Mouse (Mus musculus): Measurements from ENCODE around the gene Exoc3. TPM values are rescaled to one million over a fixed set of nuclear protein-coding genes. Genes with fewer than 3 reads are reported as not detected.

Gene Exoc3
- polyA plus RNA-seq, 1 experiment from 2014 or later, result 50.2 TPM

- Histone ChIP-seq H3K4me1 (replicated peaks; ENCODE audit: control insufficient read depth, insufficient read depth, low read length) (no peaks in the 10 kb centered on the region), H3K9me3 (ENCODE audit: control insufficient read depth, low read length) (no peaks in the 10 kb centered on the region), H3K4me3 (ENCODE audit: low read depth, low read length) (no peak overlapping the region), H3K36me3 (ENCODE audit: control insufficient read depth, insufficient read depth, low read length) (no peaks in the 10 kb centered on the region), H3K27me3 (replicated peaks; ENCODE audit: control insufficient read depth, insufficient read depth, low read length) (no peaks in the 10 kb centered on the region), H3K27ac (ENCODE audit: low read depth, low read length) (no peak overlapping the region), H3K9ac (ENCODE audit: low read depth, low read length) (no peak overlapping the region), H3K4me2 (no peak overlapping the region)
- DNase-seq (ENCODE audit: low spot score), result no peak
- WGBS, result 68% methylated on average over 2 of the region's 2 CpGs
- ATAC-seq (replicated peaks; ENCODE audit: low FRiP score), result peak; percentile 76
Measured at GRCm38 (mm10) chr13:74147327-74147726, 61.2 kb downstream of the Exoc3 start.

- Histone ChIP-seq H3K27ac (ENCODE audit: low read depth, low read length) (no peak overlapping the region), H3K4me1 (replicated peaks; ENCODE audit: control insufficient read depth, insufficient read depth, low read length) (no peaks in the 10 kb centered on the region), H3K9ac (ENCODE audit: low read depth, low read length) (no peak overlapping the region), H3K9me3 (ENCODE audit: control insufficient read depth, low read length) (no peaks in the 10 kb centered on the region), H3K4me3 (ENCODE audit: low read depth, low read length) (no peak overlapping the region), H3K27me3 (replicated peaks; ENCODE audit: control insufficient read depth, insufficient read depth, low read length) (no peaks in the 10 kb centered on the region), H3K4me2 (no peak overlapping the region), H3K36me3 (ENCODE audit: control insufficient read depth, insufficient read depth, low read length) (no peaks in the 10 kb centered on the region)
- WGBS, result 87% methylated on average over 3 of the region's 3 CpGs
- no peak for ATAC-seq (replicated peaks; ENCODE audit: low FRiP score)
- no peak for DNase-seq (ENCODE audit: low spot score)
Measured at GRCm38 (mm10) chr13:74145983-74146622, 62.4 kb downstream of the Exoc3 start.

- Histone ChIP-seq H3K36me3 (ENCODE audit: control insufficient read depth, insufficient read depth, low read length) (no peaks in the 10 kb centered on the region), H3K27ac (ENCODE audit: low read depth, low read length) (no peak overlapping the region), H3K9ac (ENCODE audit: low read depth, low read length) (no peak overlapping the region), H3K4me2 (no peak overlapping the region), H3K27me3 (replicated peaks; ENCODE audit: control insufficient read depth, insufficient read depth, low read length) (no peaks in the 10 kb centered on the region), H3K4me3 (ENCODE audit: low read depth, low read length) (no peak overlapping the region), H3K9me3 (ENCODE audit: control insufficient read depth, low read length) (no peaks in the 10 kb centered on the region), H3K4me1 (replicated peaks; ENCODE audit: control insufficient read depth, insufficient read depth, low read length) (no peaks in the 10 kb centered on the region)
- DNase-seq (ENCODE audit: low spot score) (no peak), ATAC-seq (replicated peaks; ENCODE audit: low FRiP score) (no peak)
- 66% methylated on average over 7 of the region's 7 CpGs for WGBS
Measured at GRCm38 (mm10) chr13:74144120-74144884, 64.2 kb downstream of the Exoc3 start.

- Histone ChIP-seq H3K27ac (ENCODE audit: low read depth, low read length) (no peak overlapping the region), H3K4me3 (ENCODE audit: low read depth, low read length) (no peak overlapping the region), H3K36me3 (ENCODE audit: control insufficient read depth, insufficient read depth, low read length) (no peaks in the 10 kb centered on the region), H3K9me3 (ENCODE audit: control insufficient read depth, low read length) (no peaks in the 10 kb centered on the region), H3K4me2 (no peak overlapping the region), H3K4me1 (replicated peaks; ENCODE audit: control insufficient read depth, insufficient read depth, low read length) (no peaks in the 10 kb centered on the region), H3K27me3 (replicated peaks; ENCODE audit: control insufficient read depth, insufficient read depth, low read length) (no peaks in the 10 kb centered on the region), H3K9ac (ENCODE audit: low read depth, low read length) (no peak overlapping the region)
- DNase-seq (ENCODE audit: low spot score) (no peak), ATAC-seq (replicated peaks; ENCODE audit: low FRiP score) (no peak)
- WGBS, result 60% methylated on average over 3 of the region's 3 CpGs
Measured at GRCm38 (mm10) chr13:74143282-74143681, 65.2 kb downstream of the Exoc3 start.

GRCm38 (mm10) chr13:74140793-74141192 is 67.7 kb downstream of the Exoc3 start:
- Histone ChIP-seq H3K36me3 (ENCODE audit: control insufficient read depth, insufficient read depth, low read length) (no peaks in the 10 kb centered on the region), H3K9me3 (ENCODE audit: control insufficient read depth, low read length) (no peaks in the 10 kb centered on the region), H3K4me3 (ENCODE audit: low read depth, low read length) (no peak overlapping the region), H3K4me2 (no peak overlapping the region), H3K27ac (ENCODE audit: low read depth, low read length) (no peak overlapping the region), H3K9ac (ENCODE audit: low read depth, low read length) (no peak overlapping the region), H3K4me1 (replicated peaks; ENCODE audit: control insufficient read depth, insufficient read depth, low read length) (no peaks in the 10 kb centered on the region), H3K27me3 (replicated peaks; ENCODE audit: control insufficient read depth, insufficient read depth, low read length) (no peaks in the 10 kb centered on the region)
- DNase-seq (ENCODE audit: low spot score) (no peak), ATAC-seq (replicated peaks; ENCODE audit: low FRiP score) (no peak)
- 82% methylated on average over 6 of the region's 6 CpGs for WGBS

- Histone ChIP-seq H3K27me3 (replicated peaks; ENCODE audit: control insufficient read depth, insufficient read depth, low read length) (no peaks in the 10 kb centered on the region), H3K9me3 (ENCODE audit: control insufficient read depth, low read length) (no peaks in the 10 kb centered on the region), H3K4me3 (ENCODE audit: low read depth, low read length) (no peak overlapping the region), H3K36me3 (ENCODE audit: control insufficient read depth, insufficient read depth, low read length) (no peaks in the 10 kb centered on the region), H3K4me2 (no peak overlapping the region), H3K4me1 (replicated peaks; ENCODE audit: control insufficient read depth, insufficient read depth, low read length) (no peaks in the 10 kb centered on the region), H3K9ac (ENCODE audit: low read depth, low read length) (no peak overlapping the region), H3K27ac (ENCODE audit: low read depth, low read length) (no peak overlapping the region)
- DNase-seq (ENCODE audit: low spot score) (no peak), ATAC-seq (replicated peaks; ENCODE audit: low FRiP score) (no peak)
- 78% methylated on average over 7 of the region's 7 CpGs for WGBS
Measured at GRCm38 (mm10) chr13:74138906-74139647, 69.5 kb downstream of the Exoc3 start.

GRCm38 (mm10) chr13:74129909-74130308 is 78.6 kb downstream of the Exoc3 start:
- Histone ChIP-seq H3K4me1 (replicated peaks; ENCODE audit: control insufficient read depth, insufficient read depth, low read length) (no peaks in the 10 kb centered on the region), H3K4me3 (ENCODE audit: low read depth, low read length) (no peak overlapping the region), H3K4me2 (no peak overlapping the region), H3K27ac (ENCODE audit: low read depth, low read length) (no peak overlapping the region), H3K9ac (ENCODE audit: low read depth, low read length) (no peak overlapping the region), H3K9me3 (ENCODE audit: control insufficient read depth, low read length) (no peaks in the 10 kb centered on the region), H3K36me3 (ENCODE audit: control insufficient read depth, insufficient read depth, low read length) (no peaks in the 10 kb centered on the region), H3K27me3 (replicated peaks; ENCODE audit: control insufficient read depth, insufficient read depth, low read length) (no peaks in the 10 kb centered on the region)
- no peak for DNase-seq (ENCODE audit: low spot score)
- no peak for ATAC-seq (replicated peaks; ENCODE audit: low FRiP score)
- 89% methylated on average over 6 of the region's 6 CpGs for WGBS

GRCm38 (mm10) chr13:74127571-74127970 is 81.0 kb downstream of the Exoc3 start:
- DNase-seq (ENCODE audit: low spot score) (no peak), ATAC-seq (replicated peaks; ENCODE audit: low FRiP score) (no peak)
- no peaks in the 10 kb centered on the region for H3K9me3 ChIP-seq (ENCODE audit: control insufficient read depth, low read length)
- peaks cover 13% of the 10 kb centered on the region for H3K27me3 ChIP-seq (replicated peaks; ENCODE audit: control insufficient read depth, insufficient read depth, low read length)
- WGBS, result 73% methylated on average over 7 of the region's 7 CpGs
- H3K4me1 ChIP-seq (replicated peaks; ENCODE audit: control insufficient read depth, insufficient read depth, low read length), result no peaks in the 10 kb centered on the region
- no peaks in the 10 kb centered on the region for H3K36me3 ChIP-seq (ENCODE audit: control insufficient read depth, insufficient read depth, low read length)
- H3K4me2 ChIP-seq, result no peak overlapping the region
- H3K27ac ChIP-seq (ENCODE audit: low read depth, low read length), result no peak overlapping the region
- no peak overlapping the region for H3K9ac ChIP-seq (ENCODE audit: low read depth, low read length)
- no peak overlapping the region for H3K4me3 ChIP-seq (ENCODE audit: low read depth, low read length)

All from liver, embryonic 11.5 days (tissue).